Mouse (Mus musculus): ENCODE results near the gene Clic1.

The Clic1 gene

GRCm38 (mm10) chr17:35064951-35065947, 15.5 kb downstream of the Clic1 start, which contains the start of gene Ly6g6c:
TSS of gene Ly6g6c (plus strand) at chr17:35065388.
- no peak for DNase-seq (ENCODE audit: low spot score in 2 of 2)

- DNase-seq (ENCODE audit: low spot score in 2 of 2) = no peak
Measured at GRCm38 (mm10) chr17:35066084-35066483, 16.3 kb downstream of the Clic1 start, which contains the start of gene Mpig6b. TSS of gene Mpig6b (minus strand) at chr17:35066184.

GRCm38 (mm10) chr17:35068213-35068914, 18.6 kb downstream of the Clic1 start:
- DNase-seq (ENCODE audit: low spot score in 2 of 2) = no peak

GRCm38 (mm10) chr17:35070556-35071229, 20.9 kb downstream of the Clic1 start:
- no peak for DNase-seq (ENCODE audit: low spot score in 2 of 2)

- no peak for DNase-seq (ENCODE audit: low spot score in 2 of 2)
Measured at GRCm38 (mm10) chr17:35071454-35071853, 21.7 kb downstream of the Clic1 start.

- DNase-seq (ENCODE audit: low spot score in 2 of 2) = no peak
Measured at GRCm38 (mm10) chr17:35074097-35074496, 24.3 kb downstream of the Clic1 start.

- no peak for DNase-seq (ENCODE audit: low spot score in 2 of 2)
Measured at GRCm38 (mm10) chr17:35076507-35077176, 26.9 kb downstream of the Clic1 start, which contains the start of gene Ly6g6e. TSS of gene Ly6g6e (plus strand) at chr17:35076902.

GRCm38 (mm10) chr17:35077285-35077684, 27.5 kb downstream of the Clic1 start:
- DNase-seq (ENCODE audit: low spot score in 2 of 2) = no peak

GRCm38 (mm10) chr17:35077786-35078233, 28.0 kb downstream of the Clic1 start, which contains the start of gene Ly6g6d:
TSS of gene Ly6g6d (minus strand) at chr17:35078065.
- DNase-seq (ENCODE audit: low spot score in 2 of 2) = no peak

- DNase-seq (ENCODE audit: low spot score in 2 of 2) = no peak
Measured at GRCm38 (mm10) chr17:35079778-35080177, 30.0 kb downstream of the Clic1 start.

- no peak for DNase-seq (ENCODE audit: low spot score in 2 of 2)
Measured at GRCm38 (mm10) chr17:35080248-35080647, 30.5 kb downstream of the Clic1 start.

- DNase-seq (ENCODE audit: low spot score in 2 of 2) = no peak
Measured at GRCm38 (mm10) chr17:35080710-35081109, 30.9 kb downstream of the Clic1 start.

GRCm38 (mm10) chr17:35082841-35083576, 33.2 kb downstream of the Clic1 start:
- no peak for DNase-seq (ENCODE audit: low spot score in 2 of 2)

- no peak for DNase-seq (ENCODE audit: low spot score in 2 of 2)
Measured at GRCm38 (mm10) chr17:35083929-35084497, 34.2 kb downstream of the Clic1 start.

- no peak for DNase-seq (ENCODE audit: low spot score in 2 of 2)
Measured at GRCm38 (mm10) chr17:35085208-35085865, 35.6 kb downstream of the Clic1 start, which contains the start of gene Ly6g6f. TSS of gene Ly6g6f (minus strand) at chr17:35085610.

GRCm38 (mm10) chr17:35088151-35088550, 38.4 kb downstream of the Clic1 start:
- no peak for DNase-seq (ENCODE audit: low spot score in 2 of 2)

- DNase-seq (ENCODE audit: low spot score in 2 of 2) = peak; percentile 83 to 94
Measured at GRCm38 (mm10) chr17:35088825-35089644, 39.3 kb downstream of the Clic1 start, which contains the start of gene Abhd16a. TSS of gene Abhd16a (plus strand) at chr17:35089263.

- no peak for DNase-seq (ENCODE audit: low spot score in 2 of 2)
Measured at GRCm38 (mm10) chr17:35090166-35090932, 40.6 kb downstream of the Clic1 start.
